Mouse (Mus musculus) left cerebral cortex, adult 6 months (tissue): Measurements from ENCODE around the gene Klhdc8a. TPM values are rescaled to one million over a fixed set of nuclear protein-coding genes. Genes with fewer than 3 reads are reported as not detected.

Source experiments
- long read RNA-seq, 2 experiments: library from polyadenylated mRNA; unstranded; transcript quantifications; one replicate each; pipeline ENCODE4 v2.0.0; 2019 to 2020
- polyA plus RNA-seq: library from polyadenylated mRNA; unstranded; fragments of <200 nt; fragmentation: Nextera tagmentation; gene quantifications from 2 replicates; pipeline ENCODE4 v1.2.3, GENCODE M21; 2021

Gene Klhdc8a
- polyA plus RNA-seq, result 4.8 and 10.4 TPM in 2 replicates
- long read RNA-seq, experiment 1, full-length matches to known transcripts, result 48 of 54 reads
- long read RNA-seq, experiment 1, partial matches to known transcripts, result 2 of 54 reads
- long read RNA-seq, experiment 1, other reads (novel, unspliced or antisense), result 4 of 54 reads
- long read RNA-seq, experiment 2, full-length matches to known transcripts, result 14 of 22 reads
- long read RNA-seq, experiment 2, partial matches to known transcripts, result 7 of 22 reads
- long read RNA-seq, experiment 2, other reads (novel, unspliced or antisense), result 1 of 22 reads

DNA sequence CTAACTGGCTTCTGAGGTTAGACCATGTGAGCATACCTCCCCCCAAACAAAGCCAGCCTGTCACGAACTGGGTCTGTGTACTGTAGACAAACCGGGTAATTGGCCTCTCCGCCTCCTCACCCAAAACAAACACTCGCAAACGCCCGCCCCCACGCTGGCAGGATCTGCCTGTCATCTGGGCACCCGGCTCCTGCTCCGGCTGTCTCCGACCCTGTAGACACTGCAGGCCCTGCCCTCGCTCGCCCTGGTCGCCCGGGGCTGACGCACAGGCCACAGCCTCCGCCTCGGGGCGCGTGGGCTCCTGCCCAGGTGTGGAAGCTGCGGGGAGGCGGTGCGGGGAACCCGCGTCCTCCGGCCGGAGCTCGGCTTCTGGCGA is at the start of gene Klhdc8a:
Klhdc8a (plus strand) TSS at position 202 of the 376 bp plus-strand sequence.

GRCm38 (mm10) chr1:132315889-132316624 is 17.6 kb downstream of the Klhdc8a start, which contains the start of gene Nuak2:
Gene Nuak2 (plus strand): TSS chr1:132316126.

Other genes with a start within 250 kb of the Klhdc8a start
- 65.4 and 74.1 TPM in 2 replicates for gene Mfsd4a, start 230.6 kb upstream of the Klhdc8a start, polyA plus RNA-seq
- gene Cdk18, start 158.9 kb upstream of the Klhdc8a start, polyA plus RNA-seq, result 5.2 and 20.3 TPM in 2 replicates
- gene Lemd1, start 107.2 kb upstream of the Klhdc8a start, polyA plus RNA-seq, result 6.1 and 6.9 TPM in 2 replicates
- 0.69 and 0.78 TPM in 2 replicates for gene AC124108.1, start 107.2 kb upstream of the Klhdc8a start, polyA plus RNA-seq
- gene Gm10188, start 68.9 kb upstream of the Klhdc8a start, polyA plus RNA-seq, result not detected in 2 replicates
- 0.28 and 0.38 TPM in 2 replicates for gene Nuak2, start 17.5 kb downstream of the Klhdc8a start, polyA plus RNA-seq
- 29.9 and 33.5 TPM in 2 replicates for gene Tmcc2, start 92.7 kb downstream of the Klhdc8a start, polyA plus RNA-seq
- gene Dstyk, start 118.9 kb downstream of the Klhdc8a start, polyA plus RNA-seq, result 6.3 and 6.4 TPM in 2 replicates
- gene Rbbp5, start 178.7 kb downstream of the Klhdc8a start, polyA plus RNA-seq, result 21.7 and 31.7 TPM in 2 replicates
- gene Tmem81, start 207.6 kb downstream of the Klhdc8a start, polyA plus RNA-seq, result 1.1 and 2.2 TPM in 2 replicates
- 14.3 and 15.3 TPM in 2 replicates for gene Cntn2, start 244.6 kb downstream of the Klhdc8a start, polyA plus RNA-seq